Mouse (Mus musculus) liver, embryonic 11.5 days (tissue): Measurements from ENCODE around the gene Olfr370. TPM values are rescaled to one million over a fixed set of nuclear protein-coding genes. Genes with fewer than 3 reads are reported as not detected.
"Not testable (repeated sequence)": the region's sequence is repeated elsewhere in the genome, so short reads cannot be mapped to it uniquely, and the experiment has no call there.

ENCODE experiments used
- ATAC-seq: fragments of 200-750 bp; cut with Nextera tagmentation; replicated peaks from 2 replicates; pipeline ENCODE4 v1.8.0; 2017; ENCODE audit warnings: moderate number of reproducible peaks, mild to moderate bottlenecking, moderate TSS enrichment, moderate library complexity; ENCODE audit not compliant: low FRiP score
- DNase-seq: peaks from one replicate; pipeline ENCODE4 v3.0.0-alpha.2; 2017; ENCODE audit warnings: low spot score
- H3K27ac ChIP-seq: fragments of 300-500 bp; sonication (generic); 2 replicates; pipeline ENCODE4 v1.5.1; 2014; ENCODE audit warnings: mild to moderate bottlenecking, low read depth, low read length, control low read depth
- H3K27me3 ChIP-seq: fragments of 300-500 bp; sonication (generic); replicated peaks from 2 replicates; pipeline ENCODE4 v1.6.1; 2014; ENCODE audit warnings: low read length, mixed read lengths; ENCODE audit not compliant: control insufficient read depth, insufficient read depth
- H3K36me3 ChIP-seq: fragments of 300-500 bp; sonication (generic); 2 replicates; pipeline ENCODE4 v1.6.1; 2014; ENCODE audit warnings: mild to moderate bottlenecking, low read length, moderate library complexity, mixed read lengths; ENCODE audit not compliant: control insufficient read depth, insufficient read depth
- H3K4me1 ChIP-seq: fragments of 300-500 bp; sonication (generic); replicated peaks from 2 replicates; pipeline ENCODE4 v1.6.1; 2014; ENCODE audit warnings: low read length, mixed read lengths; ENCODE audit not compliant: control insufficient read depth, insufficient read depth
- H3K4me2 ChIP-seq: fragments of 300-500 bp; sonication (generic); 2 replicates; pipeline ENCODE4 v1.6.1; 2014; ENCODE audit warnings: mild to moderate bottlenecking, control low read depth, moderate library complexity
- H3K4me3 ChIP-seq: fragments of 300-500 bp; sonication (generic); 2 replicates; pipeline ENCODE4 v1.5.1; 2014; ENCODE audit warnings: low read depth, low read length, control low read depth
- H3K9ac ChIP-seq: fragments of 300-500 bp; sonication (generic); 2 replicates; pipeline ENCODE4 v1.6.1; 2014; ENCODE audit warnings: low read depth, low read length, control low read depth
- H3K9me3 ChIP-seq: fragments of 300-500 bp; sonication (generic); 2 replicates; pipeline ENCODE4 v1.6.1; 2016; ENCODE audit warnings: low read length, inconsistent platforms, mixed read lengths; ENCODE audit not compliant: control insufficient read depth
- WGBS: fragments of 180-500 bp; shearing (Covaris S2); extraction: QIAGEN DNeasy Blood & Tissue Kit; methylation state at CpG from one replicate; pipeline ENCODE4 v1.1.7; 2014; 5-methylcytosine and 5-hydroxymethylcytosine counted together
- polyA plus RNA-seq: library from polyadenylated mRNA; unstranded; fragments of >200 nt; fragmentation: Nextera tagmentation; extraction: Ambion mirVana; gene quantifications from 2 replicates; pipeline ENCODE4 v1.2.1, GENCODE M21; 2014

Gene Olfr370
- not detected in 2 replicates for polyA plus RNA-seq

- WGBS: 62% methylated on average over 3 of the region's 3 CpGs
- no peaks in the 10 kb centered on the region for H3K27me3 ChIP-seq
- no peaks in the 10 kb centered on the region for H3K9me3 ChIP-seq
- H3K27ac ChIP-seq: no peak within 1 kb of the TSS
- H3K4me1 ChIP-seq: no peaks in the 10 kb centered on the region
- no peak for DNase-seq
- H3K4me3 ChIP-seq: no peak within 1 kb of the TSS
- no peaks in the 10 kb centered on the region for H3K36me3 ChIP-seq
- no peak for ATAC-seq
- H3K9ac ChIP-seq: no peak within 1 kb of the TSS
- H3K4me2 ChIP-seq: no peak within 1 kb of the TSS
These were observed at the start of gene Olfr370 for GRCm38 (mm10) chr8:83535736-83536135. Gene Olfr370 (plus strand): TSS chr8:83535780.

GRCm38 (mm10) chr8:83511696-83512095 is 23.9 kb upstream of the Olfr370 start:
- Histone ChIP-seq H3K9me3 (peaks cover 4% of the 10 kb centered on the region; the same call in 1 of the 2 replicates), H3K9ac (no peak overlapping the region), H3K36me3 (no peaks in the 10 kb centered on the region), H3K27ac (no peak overlapping the region), H3K4me3 (no peak overlapping the region), H3K4me2 (no peak overlapping the region), H3K27me3 (no peaks in the 10 kb centered on the region), H3K4me1 (no peaks in the 10 kb centered on the region)
- ATAC-seq (no peak), DNase-seq (no peak)
- WGBS: 76% methylated on average over 3 of the region's 3 CpGs

DNA sequence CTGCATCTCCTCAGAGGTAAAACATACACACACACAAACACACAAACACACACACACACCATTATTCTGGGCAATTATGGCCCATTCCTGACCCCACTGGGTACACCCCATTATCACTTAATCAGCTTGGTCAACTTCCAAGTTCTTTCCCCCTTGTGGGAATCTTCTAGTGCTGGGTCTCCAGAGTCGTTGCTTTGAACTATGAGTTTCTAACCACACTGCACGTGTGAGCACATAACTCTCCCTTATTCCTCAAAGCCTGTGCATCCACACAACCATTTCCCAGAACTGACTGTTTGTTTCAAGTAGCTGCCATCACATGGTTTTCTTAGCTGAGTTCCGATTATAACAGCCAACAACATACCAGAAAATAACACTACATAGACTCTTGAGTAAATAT is 15.1 kb upstream of the Olfr370 start:
- DNase-seq (no peak), ATAC-seq (no peak)
- Histone ChIP-seq H3K36me3 (no peaks in the 10 kb centered on the region), H3K9ac (no peak overlapping the region), H3K4me1 (no peaks in the 10 kb centered on the region), H3K9me3 (no peaks in the 10 kb centered on the region), H3K4me2 (no peak overlapping the region), H3K27me3 (no peaks in the 10 kb centered on the region), H3K4me3 (no peak overlapping the region), H3K27ac (no peak overlapping the region)
- WGBS: 69% methylated on average over 3 of the region's 3 CpGs

DNA sequence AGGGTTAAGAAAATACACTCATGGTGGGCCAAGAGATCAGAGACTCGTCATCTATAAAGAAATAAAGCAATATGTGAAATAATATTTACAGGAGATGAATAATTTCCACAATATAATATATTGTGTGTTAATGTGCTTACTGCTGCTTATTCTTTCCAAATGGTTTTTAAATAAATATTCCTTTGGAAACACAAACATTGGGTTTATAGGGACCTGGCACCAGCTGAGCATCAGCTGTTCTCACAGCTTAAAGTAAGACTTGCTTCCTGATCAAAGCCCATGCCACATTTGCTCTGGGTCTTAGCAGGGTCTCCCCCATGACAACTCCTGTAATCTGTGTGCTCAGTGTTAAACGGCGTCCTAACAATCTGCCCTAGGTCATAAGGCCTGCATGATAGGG is 14.7 kb upstream of the Olfr370 start:
- 68% methylated on average over 3 of the region's 3 CpGs for WGBS
- H3K9ac ChIP-seq, H3K9me3 ChIP-seq, H3K4me3 ChIP-seq, H3K27me3 ChIP-seq, H3K4me2 ChIP-seq, H3K36me3 ChIP-seq, H3K4me1 ChIP-seq, H3K27ac ChIP-seq, ATAC-seq, DNase-seq: not testable (repeated sequence)

- H3K27ac ChIP-seq: no peak overlapping the region
- no peak overlapping the region for H3K9ac ChIP-seq
- H3K4me3 ChIP-seq: no peak overlapping the region
- no peaks in the 10 kb centered on the region for H3K27me3 ChIP-seq
- no peaks in the 10 kb centered on the region for H3K36me3 ChIP-seq
- H3K9me3 ChIP-seq: no peaks in the 10 kb centered on the region
- no peak overlapping the region for H3K4me2 ChIP-seq
- no peaks in the 10 kb centered on the region for H3K4me1 ChIP-seq
- DNase-seq (no peak), ATAC-seq (no peak)
- 27% methylated on average over 1 of the region's 1 CpGs for WGBS
These were observed 14.3 kb upstream of the Olfr370 start for GRCm38 (mm10) chr8:83521310-83521709.

- Histone ChIP-seq H3K9me3 (no peaks in the 10 kb centered on the region), H3K4me3 (no peak overlapping the region), H3K27me3 (no peaks in the 10 kb centered on the region), H3K4me1 (no peaks in the 10 kb centered on the region), H3K9ac (no peak overlapping the region), H3K36me3 (no peaks in the 10 kb centered on the region), H3K4me2 (no peak overlapping the region), H3K27ac (no peak overlapping the region)
- DNase-seq: no peak
- ATAC-seq: no peak
- WGBS: 81% methylated on average over 2 of the region's 2 CpGs
These were observed 778 bp upstream of the Olfr370 start for GRCm38 (mm10) chr8:83534802-83535201.

DNA sequence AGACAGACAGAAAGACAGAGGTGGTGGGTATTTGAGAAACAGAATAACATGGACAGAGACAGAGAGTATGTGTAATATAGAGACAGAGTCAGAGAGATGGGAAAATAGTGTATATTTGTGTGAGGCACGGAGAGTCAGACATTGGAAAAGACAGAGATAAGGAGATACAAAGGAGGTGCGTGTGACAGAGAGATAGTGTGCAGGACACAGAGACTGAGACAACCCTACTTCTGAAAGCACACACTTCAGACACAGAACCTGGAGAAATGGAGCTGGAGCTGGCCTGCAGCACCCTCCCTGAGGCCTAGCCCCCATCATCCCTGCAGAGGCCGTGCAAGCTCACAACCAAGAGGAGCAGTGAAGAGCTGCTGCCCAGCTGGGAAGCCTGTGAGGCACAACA is 27.1 kb downstream of the Olfr370 start:
- H3K9ac ChIP-seq: 0 out of 2 replicates have a peak overlapping the region, but pooled peaks have one; percentile 15
- no peaks in the 10 kb centered on the region for H3K27me3 ChIP-seq
- H3K4me1 ChIP-seq: peaks cover 16% of the 10 kb centered on the region
- H3K36me3 ChIP-seq: no peaks in the 10 kb centered on the region
- ATAC-seq (peak; percentile 73), DNase-seq (no peak)
- H3K27ac ChIP-seq: peak overlapping the region; percentile 44
- no peak overlapping the region for H3K4me3 ChIP-seq
- H3K4me2 ChIP-seq: peak overlapping the region; percentile 39
- no peaks in the 10 kb centered on the region for H3K9me3 ChIP-seq
- WGBS: 46% methylated on average over 3 of the region's 3 CpGs

- DNase-seq: no peak
- no peaks in the 10 kb centered on the region for H3K36me3 ChIP-seq
- peak overlapping the region; percentile 44; the same call in 1 of the 2 replicates for H3K27ac ChIP-seq
These were observed 27.7 kb downstream of the Olfr370 start for GRCm38 (mm10) chr8:83563246-83563645.

GRCm38 (mm10) chr8:83565731-83566375 is 30.3 kb downstream of the Olfr370 start:
- ATAC-seq (peak; percentile 44), DNase-seq (no peak)
- no peaks in the 10 kb centered on the region for H3K9me3 ChIP-seq
- WGBS: 73% methylated on average over 9 of the region's 9 CpGs
- H3K4me2 ChIP-seq: peak overlapping the region; percentile 87; the same call in 1 of the 2 replicates
- H3K36me3 ChIP-seq: peaks cover 5% of the 10 kb centered on the region
- H3K27ac ChIP-seq: peak overlapping the region; percentile 15; the same call in 1 of the 2 replicates
- peaks cover 21% of the 10 kb centered on the region for H3K4me1 ChIP-seq
- no peaks in the 10 kb centered on the region for H3K27me3 ChIP-seq
- H3K4me3 ChIP-seq: no peak overlapping the region; the same call in 1 of the 2 replicates
- peak overlapping the region; percentile 31 for H3K9ac ChIP-seq

More at GRCm38 (mm10) chr8:83563246-83563645, 27.7 kb downstream of the Olfr370 start:
- Histone ChIP-seq H3K4me1 (peaks cover 20% of the 10 kb centered on the region), H3K9me3 (no peaks in the 10 kb centered on the region), H3K27me3 (no peaks in the 10 kb centered on the region), H3K9ac (no peak overlapping the region), H3K4me2 (peak overlapping the region; percentile 39; the same call in 1 of the 2 replicates), H3K4me3 (no peak overlapping the region)
- 77% methylated on average over 4 of the region's 4 CpGs for WGBS
- no peak for ATAC-seq
